Mouse (Mus musculus): ENCODE results near the gene Slc27a3.

- TF ChIP-seq CTCF (IDR thresholded peaks at IDR 0.05; ENCODE audit: extremely low read depth, insufficient read length, insufficient replicate concordance, low read depth, low read length): no peak
- TF ChIP-seq POLR2A (IDR thresholded peaks at IDR 0.05; ENCODE audit: low read depth, low read length): no peak
These were observed 19.0 kb upstream of the Slc27a3 start for GRCm38 (mm10) chr3:90408721-90409120.
